Mouse (Mus musculus): ENCODE results near the gene Nfib. TPM values are rescaled to one million over a fixed set of nuclear protein-coding genes. Genes with fewer than 3 reads are reported as not detected.
A peak's percentile ranks its signal among the peaks of the same experiment; 100 is the strongest.

Nfib gene
- total RNA-seq, 4 experiments from 2014 or later = 86.8 to 108 (median 98.2) TPM

DNA sequence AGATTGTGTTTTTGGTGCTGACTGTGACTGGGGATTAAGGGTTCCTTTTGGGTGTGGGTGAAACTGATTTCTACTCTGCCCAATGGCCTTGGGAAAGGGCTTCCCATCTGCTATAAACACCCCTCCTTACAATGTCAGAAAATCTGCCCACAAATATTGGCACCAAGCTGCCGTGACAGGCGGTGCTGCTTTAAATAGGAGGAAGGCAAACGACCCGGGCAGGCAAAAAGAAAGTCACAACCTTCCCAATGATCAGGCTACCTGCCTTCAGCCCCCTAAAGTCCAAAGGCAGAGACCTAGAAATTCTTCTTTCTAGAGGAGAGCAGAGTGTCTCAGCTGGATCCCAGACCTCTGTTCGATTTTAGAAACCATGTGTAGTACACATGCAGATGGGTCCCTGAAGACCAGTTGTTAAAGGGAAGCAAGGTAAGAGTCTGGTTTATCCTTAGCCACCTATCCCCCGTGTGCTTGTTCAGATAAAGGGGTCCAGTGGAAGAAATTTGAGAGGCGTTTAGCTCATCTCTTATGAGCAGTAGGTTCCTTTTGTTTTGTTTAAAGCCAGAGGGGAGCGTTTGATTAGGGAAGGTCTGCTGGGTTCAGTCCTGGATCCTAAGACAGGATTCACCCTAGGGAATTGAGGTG is 166.0 kb downstream of the Nfib start:
- no peak for DNase-seq

DNA sequence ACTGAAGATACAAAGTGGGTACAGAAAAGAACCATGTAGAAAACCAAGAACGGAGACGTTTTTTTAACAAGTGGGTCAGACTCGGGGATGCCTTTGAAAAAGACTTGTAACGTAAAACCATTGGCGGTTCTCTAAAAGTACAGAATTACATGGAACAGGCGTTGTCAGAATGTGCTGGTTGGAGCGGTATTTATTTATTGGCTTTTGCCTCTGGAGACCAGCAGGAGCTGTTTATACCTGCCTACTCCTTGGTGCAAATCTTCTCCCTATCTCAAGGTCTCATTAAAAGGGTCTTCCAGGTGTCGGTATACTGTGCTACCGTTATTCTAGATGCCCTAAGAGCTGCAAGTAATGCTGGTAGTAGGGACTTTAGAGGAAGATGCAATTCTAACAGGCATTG is 166.7 kb downstream of the Nfib start:
- no peak for DNase-seq

DNA sequence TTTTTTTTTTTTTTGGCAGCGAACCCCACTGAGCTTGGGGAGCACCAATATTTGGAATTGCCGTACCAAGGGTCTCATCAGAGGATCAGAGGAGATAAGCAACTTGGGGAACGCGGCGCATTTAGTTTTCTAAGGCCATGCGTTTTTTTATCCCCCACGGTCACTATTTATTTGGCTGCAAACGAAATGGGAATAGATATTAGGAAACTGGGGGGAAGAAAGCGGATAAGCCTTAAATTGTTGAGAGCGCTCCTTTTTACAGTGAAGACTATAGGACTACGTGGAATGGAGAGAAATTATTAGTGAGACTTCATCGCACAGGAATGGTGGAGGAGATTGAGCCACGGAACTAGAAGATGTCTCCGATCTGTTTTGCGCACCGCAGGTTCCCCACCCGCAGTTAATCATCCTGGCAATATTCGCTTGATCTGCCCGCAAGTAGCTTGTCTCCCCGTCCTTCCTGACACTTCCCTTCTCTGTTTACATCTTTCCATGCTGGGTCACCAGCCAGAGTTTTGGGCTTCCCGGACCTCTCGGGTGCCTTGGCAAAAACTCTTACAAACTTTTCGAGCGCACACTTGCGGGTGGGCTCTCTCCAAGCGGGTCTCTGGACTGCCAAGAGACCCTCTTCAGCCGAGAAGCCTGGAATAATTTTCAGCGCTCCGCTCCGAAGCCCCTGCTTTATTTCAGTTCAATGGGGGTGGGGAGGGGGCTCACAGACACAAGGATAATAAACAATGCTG is 167.3 kb downstream of the Nfib start:
- DNase-seq = no peak

DNA sequence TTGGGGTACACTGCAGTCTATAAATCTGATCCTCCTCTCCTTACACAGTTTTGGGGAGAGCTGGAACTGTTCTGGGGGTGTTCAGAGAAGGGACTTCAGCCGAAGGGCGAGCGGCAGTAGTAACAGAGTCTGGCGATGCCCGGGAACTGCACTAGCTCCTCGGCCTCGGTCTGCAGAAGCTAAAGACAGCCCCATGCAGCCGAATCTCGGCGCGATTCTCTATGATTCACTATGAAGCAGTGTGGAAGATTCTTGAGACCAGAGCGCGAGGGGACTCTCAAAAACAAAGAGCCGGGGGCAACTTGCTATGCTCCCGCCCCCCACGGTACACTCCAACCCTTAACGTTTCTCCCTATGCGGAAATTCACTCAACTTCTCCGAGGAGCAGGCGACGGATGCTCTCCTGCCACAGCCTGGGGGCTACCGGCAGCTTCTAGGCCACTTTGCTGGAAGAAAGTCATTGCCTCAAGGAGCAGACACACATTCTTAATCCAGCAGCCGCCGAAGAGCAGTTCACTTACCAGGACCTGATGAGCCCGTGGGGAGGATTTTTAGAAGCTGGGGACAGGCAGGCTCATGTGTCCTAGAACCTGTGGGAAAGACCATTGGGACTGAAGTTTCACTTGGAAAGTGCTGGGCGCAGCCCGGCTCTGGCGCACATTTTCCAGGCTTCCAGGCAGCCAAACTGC is 168.1 kb downstream of the Nfib start:
- no peak for DNase-seq

DNA sequence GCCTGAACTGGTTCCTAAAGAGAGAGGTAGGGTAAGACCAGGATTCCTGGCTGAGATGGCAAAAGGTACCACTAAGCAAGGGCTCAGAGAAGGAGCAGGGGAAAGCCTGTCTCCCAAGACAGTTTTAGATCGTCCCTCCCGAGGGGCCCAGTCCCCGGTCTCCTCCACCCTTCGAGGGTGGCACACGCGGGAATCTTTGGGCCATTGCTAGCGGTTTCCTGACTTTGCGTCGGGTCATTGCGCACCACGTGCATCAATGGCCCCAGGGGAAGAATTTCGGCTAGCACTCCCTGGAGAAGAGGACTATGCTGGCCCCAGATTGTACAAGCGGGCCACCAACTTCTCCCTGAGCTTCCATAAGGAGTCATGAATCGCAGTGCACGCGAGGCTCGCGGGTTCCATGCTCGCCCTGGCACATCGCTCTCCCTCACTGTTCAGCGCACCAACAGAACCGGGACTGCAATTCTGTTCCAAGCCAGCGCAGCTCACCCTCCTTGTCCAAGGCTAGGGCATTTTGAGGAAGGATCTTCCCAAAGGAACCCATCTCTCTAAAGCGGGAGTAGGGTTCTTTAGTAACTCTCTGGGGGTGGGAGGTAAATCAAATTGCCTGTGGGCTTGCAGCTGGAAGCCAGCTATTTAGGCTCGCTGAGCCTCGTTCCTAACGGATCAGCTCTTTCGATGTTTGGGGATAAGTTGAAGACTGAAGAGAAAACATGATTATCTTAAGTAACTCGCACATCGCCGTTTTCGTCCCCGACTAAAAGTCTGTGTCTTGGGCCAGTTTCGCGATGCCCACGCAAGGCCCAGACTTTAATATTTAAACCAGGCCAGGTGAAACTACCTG is 168.9 kb downstream of the Nfib start:
- no peak for DNase-seq

DNA sequence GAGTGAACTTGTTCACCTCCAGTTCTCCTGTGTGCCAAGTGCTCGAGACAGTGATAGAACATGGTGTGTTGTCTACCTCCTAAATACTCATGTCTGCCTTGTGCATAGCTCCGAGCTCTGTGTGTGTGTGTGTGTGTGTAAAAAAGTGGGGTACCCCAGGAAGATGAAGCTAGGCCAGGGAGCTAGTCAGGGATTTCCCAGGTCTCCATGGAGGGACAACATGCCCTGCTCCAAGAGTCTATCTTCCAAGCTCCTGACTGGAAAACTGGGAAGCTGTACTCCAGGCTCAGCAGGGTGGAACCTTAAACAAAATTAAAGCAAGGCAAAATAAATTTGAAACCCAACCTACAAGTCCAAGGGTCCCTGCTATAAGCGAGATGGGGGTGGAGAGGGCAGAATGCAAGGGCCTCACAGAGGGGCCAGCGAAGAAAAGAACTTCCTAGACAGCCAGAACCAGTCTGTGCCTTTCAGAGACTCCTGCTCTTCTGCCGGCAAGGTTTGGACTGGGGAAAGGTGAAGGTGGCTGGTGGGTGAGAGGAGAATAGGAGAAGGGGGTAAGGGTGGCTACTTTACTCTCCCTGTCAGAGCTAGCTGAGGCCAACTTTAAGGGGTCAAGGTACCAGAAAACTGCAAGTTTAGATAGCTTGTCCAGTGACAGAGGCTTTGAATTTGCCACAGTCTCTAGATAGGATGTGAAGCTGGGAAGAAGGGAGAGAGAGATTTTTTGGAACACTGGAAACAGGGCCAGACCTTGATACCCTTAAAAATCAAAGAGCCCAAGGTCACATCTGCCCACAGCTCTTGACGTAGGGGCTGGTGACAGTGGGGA is 169.7 kb downstream of the Nfib start:
- DNase-seq = no peak

DNA sequence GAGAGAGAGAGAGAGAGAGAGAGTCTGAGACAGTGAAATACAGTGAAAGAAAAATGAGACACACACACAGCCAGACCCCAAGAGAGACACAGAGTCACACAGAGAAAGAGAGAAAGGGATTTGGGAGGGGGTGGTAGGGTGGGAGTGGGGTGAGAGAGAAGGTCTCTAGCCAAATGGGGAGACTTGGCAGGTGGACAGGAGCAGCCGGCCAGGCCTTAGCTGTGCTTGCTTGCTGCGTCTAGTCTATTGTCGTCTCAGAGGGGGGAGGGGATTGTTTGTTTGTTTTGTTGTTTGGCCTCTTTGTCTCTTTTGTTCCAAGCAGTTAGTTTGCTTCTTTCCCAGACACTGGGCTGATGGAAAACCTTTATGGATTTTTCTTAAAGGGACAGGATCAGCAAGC is 172.3 kb downstream of the Nfib start:
- no peak for DNase-seq

DNA sequence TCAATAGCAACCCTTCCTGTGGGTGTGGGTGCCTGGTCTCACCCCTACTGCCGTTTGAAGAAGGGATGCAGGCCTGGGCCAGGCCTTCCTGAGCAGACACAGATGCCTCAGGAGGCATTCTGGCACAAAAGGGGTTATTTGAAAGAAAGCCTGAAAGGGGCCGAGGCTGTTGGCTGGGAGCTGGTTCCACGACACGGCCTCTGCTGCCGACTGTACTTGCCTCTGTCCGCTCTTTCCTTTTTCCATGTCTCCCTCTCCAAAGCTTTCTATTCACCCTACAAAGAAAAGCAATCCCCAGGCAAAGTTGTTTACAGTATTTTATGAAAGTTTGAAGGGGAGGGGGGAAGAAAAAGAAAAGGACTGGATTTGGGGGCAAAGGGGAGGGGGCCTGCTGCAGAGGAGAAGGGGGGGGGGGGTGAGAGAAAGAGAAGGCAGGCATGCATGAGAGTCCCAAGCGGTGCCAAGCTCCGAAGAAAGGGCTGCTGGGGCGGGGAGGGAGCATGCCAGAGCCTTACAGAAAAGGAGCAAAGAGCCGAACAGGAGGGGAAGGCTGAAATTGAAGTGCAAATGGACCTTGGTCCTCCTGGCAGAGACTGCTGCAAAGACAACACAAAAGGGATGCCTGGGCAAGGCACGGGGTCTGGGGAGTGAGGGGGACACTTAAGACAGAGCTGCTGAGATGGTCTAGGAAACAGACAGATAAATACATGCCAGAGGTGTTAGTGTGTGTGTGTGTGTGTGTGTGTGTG is 172.9 kb downstream of the Nfib start:
- no peak for DNase-seq

DNA sequence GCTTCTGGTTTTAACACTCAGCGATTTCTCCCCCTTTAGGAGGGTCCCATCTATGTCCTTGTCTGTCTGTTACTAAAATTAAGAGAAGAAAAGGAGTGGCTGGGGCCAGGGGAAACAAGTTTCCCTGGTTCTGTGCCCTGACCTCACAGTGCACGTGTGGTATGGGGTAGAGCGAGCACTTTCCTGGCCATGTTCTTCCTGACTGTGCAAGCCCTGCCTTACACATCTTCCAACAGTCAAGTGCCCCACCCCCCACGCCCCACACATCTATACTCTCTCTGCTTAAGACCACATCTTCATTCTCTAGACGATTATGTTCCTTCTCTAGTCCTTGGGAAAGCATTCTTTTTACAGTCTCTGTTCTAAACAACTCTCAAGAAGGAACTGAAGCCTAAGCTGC is 173.6 kb downstream of the Nfib start:
- no peak for DNase-seq

DNA sequence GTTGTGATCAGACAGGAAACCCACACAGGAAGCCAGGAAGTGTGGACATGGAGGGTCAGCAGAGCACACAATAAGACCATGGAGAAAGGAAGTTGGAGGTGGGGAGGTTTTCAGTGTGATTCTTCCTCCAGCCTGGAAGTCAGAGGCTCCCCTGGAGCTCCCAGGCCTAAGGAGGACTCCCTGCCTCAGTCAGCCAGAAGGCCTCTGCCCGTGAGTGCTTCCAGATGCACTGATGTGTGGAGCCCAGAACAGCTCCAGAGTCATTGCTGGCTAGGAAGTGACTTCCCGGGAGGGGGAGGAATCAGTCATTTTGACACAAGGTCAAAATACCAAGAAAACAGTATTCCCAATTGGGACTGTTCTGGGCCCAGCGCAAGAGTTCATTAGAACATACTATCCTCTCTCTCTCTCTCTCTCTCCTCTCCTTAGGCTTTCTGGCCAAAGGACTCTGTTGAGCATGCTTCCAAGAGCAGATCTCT is 174.6 kb downstream of the Nfib start:
- DNase-seq = peak; percentile 28

DNA sequence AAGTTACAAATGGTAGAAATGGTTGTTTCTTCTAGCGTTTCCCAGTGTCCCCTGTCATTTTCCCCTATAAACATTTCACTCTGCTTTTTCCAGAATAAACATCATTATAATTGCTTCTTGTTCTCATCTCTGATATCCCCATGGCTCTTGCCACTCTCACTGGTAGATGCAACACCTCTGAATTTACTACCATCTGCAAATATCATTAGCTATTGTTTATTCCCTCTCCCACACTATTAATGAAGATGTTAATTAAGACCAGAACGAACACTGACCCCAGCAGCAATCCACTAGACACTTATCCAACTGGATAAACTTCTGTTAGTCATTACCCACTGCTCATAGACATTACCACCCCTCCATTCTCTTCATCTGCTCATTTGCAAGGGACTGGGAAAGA is 176.6 kb downstream of the Nfib start:
- no peak for DNase-seq

DNA sequence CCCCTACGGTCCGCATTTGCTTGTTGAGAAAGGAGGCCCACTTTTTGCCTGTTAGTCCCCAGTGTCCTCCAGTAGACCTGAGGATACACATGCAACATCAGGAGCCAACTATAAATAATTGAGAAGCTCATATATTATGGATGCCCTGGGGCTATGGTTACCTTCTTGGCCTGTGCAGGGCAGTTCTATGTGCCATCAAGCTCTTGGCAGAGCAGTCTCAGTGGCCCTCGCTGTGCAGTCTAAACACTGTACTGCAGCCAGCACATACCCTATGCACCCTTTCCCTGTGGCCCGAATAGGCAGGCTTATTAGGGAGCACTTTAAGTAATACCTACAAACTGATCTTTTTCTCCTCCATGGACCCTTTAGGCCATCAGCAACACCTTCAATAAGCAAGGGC is 185.6 kb downstream of the Nfib start:
- no peak for DNase-seq

DNA sequence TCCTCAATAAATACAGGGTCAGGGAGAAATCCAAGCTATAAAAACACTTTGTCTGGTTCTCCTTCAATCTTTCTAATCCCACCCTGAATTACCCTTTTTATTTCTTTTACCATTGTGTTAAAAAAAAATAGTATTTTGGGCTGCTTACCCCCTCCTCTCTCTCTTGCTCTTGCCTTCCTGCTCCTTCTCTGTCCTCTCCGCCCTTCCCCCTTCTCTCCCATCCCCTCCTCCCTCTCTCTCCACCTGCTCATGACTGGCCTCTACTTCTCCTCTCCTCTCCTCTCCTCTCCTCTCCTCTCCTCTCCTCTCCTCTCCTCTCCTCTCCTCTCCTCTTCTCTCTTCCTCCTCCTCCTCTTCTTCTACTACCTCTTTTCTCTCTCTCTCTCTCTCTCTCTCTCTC is 187.4 kb downstream of the Nfib start:
- no peak for DNase-seq

DNA sequence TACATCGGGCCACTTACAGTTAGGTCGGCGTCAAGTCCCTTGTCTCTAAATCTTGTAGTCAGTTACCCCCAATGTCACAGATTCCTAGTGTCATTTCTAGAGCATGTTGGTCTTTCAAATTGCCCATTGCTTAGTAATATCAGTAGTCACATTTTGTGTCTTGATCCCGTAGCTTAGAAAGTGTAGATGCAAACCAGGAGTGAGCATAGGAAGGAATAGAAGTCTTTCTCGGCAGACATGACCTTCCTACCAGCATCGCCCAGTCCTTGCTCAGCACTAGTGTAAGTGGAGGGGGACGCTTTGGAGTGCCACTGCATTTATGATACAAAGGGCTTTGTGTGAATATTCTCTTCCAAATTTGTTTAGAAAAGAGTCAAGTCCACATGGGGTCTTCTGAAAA is 188.2 kb downstream of the Nfib start:
- DNase-seq = no peak

DNA sequence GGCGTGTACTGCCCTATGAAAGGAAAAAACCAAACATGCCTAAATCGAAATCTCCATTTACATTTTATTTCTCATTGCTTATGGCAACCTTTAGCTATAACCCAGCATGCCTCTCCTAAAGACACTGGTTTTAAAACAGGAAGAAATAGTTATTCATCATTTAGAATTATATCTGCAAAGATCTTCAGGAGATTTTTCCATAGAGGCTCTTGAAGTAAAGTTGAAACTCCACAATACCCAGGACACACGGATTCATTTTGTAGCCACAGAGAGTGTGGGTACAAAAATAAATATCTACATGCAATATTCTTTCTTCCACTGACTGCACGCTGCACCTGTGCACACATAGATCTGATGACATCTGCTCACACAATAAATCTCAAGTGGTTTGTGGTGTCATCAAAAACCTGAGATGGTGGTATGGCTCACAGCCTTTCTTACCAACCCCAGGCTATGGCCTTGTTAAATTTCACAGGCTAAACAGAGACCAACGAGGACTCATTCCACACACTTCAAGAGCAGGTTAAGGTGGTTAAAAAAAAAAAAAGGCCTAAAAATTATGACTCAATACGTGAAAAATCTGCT is 189.2 kb downstream of the Nfib start:
- no peak for DNase-seq

DNA sequence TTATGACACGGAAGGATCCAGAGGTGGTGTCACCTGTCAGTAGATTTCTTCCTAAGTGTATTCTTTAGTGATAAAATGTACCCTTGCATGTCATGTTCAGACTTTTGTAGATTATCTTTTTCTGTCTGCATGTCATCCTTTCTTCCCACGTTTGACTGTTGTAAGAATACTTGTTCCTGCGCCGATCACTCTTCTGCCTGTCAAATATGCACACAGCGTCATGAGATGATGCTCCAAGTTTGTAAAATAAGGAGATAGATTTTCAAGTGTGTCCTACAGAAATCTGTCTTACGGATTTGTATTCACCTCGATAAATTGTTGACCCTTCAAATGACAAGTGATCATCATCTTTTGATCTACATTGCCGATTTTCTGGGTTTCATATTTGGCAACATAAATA is 190.6 kb downstream of the Nfib start:
- DNase-seq = no peak

DNA sequence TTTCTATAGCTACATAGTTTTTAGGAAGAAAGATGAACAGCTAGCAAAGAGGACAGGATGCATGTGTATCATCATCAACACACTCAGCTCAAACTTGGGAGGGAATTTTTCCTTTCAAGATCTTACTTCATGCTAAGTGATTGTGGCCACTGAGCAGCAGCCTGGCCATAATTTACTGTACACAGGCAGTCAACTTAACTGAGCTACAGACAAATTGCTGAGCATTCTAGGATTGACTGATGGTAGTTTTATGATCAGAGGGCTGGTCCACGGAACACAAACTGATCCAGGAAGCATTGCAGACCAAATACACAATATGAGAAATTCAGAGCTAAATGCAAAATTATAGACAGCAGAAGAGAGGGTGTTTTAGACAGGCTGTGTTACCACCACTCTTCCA is 191.2 kb downstream of the Nfib start:
- no peak for DNase-seq

DNA sequence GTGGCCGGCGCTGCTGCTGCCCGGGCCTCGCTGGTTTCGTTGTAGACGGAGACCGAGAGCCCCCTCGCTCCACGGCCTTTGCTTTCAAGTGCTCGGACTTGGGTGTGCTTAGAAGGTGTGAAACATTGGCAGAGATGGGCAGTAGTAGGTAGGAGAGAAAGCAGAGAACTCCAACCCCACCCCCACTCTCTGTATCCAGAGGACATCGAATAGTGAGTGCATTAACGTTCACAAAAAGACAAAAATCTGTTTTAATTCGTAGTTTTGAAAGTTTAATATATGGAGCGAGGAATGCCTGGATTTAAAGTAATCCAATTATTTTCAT is 192.2 kb downstream of the Nfib start:
- DNase-seq = no peak

DNA sequence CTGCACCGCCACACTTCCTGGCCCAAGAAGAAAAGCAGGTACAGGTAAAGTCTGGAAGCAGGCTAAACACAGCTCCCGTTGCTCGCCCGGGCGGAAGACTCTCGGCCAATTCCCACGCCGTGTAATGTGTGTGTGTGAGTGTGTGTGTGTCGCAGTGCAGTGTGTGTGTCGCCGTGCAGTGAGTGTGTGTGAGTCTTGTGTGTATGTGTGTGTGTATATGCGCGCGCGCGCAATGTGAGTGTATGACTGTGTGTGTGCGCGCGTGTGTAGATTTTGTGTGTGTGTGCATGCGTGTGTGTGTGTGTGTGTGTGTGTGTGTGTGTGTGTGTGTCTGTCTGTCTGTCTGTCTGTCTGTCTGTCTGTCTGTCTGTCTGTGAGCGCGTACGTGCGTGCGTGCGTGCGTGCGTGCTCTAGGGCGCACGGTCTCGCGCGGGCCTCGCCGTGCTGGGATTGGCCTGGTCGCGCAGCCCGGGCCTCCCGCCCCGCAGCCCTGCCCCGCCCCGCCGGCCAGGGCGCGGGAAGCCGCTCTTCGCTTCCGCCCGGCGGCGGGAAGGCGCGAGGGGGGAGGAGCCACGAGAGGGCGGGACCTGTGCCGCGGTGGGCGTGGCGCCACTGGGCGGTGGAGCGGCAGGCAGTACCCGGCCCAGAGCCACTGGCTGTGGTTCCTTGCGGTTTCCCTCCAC is 192.7 kb downstream of the Nfib start:
- DNase-seq = peak; percentile 96

DNA sequence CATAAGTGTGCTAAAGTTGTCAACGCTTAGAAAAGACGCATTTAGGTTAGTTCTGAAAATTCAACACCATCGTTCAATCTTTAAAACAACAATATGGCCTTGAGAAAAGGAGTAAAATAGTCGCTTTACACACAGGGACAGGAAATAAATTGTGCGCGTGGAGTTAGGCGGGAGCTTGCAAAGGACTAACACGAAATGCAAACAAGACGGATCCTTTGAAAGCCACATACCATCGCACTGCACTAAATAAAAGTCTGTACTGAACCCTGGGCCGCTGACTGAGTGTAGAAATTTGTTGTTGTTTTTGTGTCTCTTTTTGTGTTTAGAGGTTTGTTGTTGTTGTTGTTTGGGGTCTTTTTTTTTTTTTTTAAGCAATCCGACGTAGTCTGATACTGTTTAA is 193.2 kb downstream of the Nfib start:
- no peak for DNase-seq
